Comparison of ENCODE assay signal across 7 mouse cellular contexts in the genomic region with DNA sequence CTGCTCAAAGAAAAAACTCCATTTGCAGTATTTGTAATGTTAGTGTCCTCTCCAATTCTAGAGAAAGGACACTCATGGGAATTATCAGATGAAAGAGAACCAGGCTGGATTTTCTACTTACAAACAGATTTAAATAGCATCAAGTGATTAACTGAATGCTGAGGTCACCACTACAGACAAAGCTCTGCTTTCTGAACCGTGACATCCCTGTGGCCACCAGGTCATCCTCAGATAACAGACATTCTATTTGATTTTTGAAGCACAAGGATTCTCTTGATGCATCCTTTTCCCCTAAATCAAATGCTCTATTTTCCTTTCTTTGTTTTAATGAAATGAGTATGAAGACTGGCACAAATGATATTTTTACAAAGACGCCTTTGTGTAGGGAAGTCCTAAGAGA.
"Had no signal": no experiment of that assay in that cellular context is flagged by ENCODE, and none has a peak within 500 bp of the region (broad histone marks: within the 10 kb centered on the region; RNA-seq: fewer than 3 reads in every experiment).

No protein-coding gene starts in this region.

- DNase-seq: kidney, adult 18-20 months; kidney, postnatal 10 days; kidney, postnatal 4 days; lung, adult 2 months; lung, postnatal 4 days; right cerebral cortex, postnatal 14 days; thymus, postnatal 36 days had no signal
